Mouse (Mus musculus) midbrain, embryonic 16.5 days (tissue): ENCODE measurements around the gene Gm960. TPM values are rescaled to one million over a fixed set of nuclear protein-coding genes. Genes with fewer than 3 reads are reported as not detected.

Experiments
- ATAC-seq: fragments of 200-750 bp; cut with Nextera tagmentation; 2 replicates; pipeline ENCODE4 v1.8.0; 2017; ENCODE audit warnings: moderate TSS enrichment
- H3K27ac ChIP-seq: fragments of 300-500 bp; sonication (generic); 2 replicates; pipeline ENCODE4 v1.5.1; 2014; ENCODE audit warnings: mild to moderate bottlenecking, low read length, mixed read lengths
- H3K27me3 ChIP-seq: fragments of 300-500 bp; sonication (generic); 2 replicates; pipeline ENCODE4 v1.6.1; 2014; ENCODE audit warnings: low read depth, low read length, mixed read lengths; ENCODE audit not compliant: control insufficient read depth, insufficient read depth
- H3K36me3 ChIP-seq: fragments of 300-500 bp; sonication (generic); 2 replicates; pipeline ENCODE4 v1.6.1; 2014; ENCODE audit warnings: mild to moderate bottlenecking, low read length, moderate library complexity, mixed read lengths; ENCODE audit not compliant: control insufficient read depth, insufficient read depth
- H3K4me1 ChIP-seq: fragments of 300-500 bp; sonication (generic); 2 replicates; pipeline ENCODE4 v1.6.1; 2014; ENCODE audit warnings: mild to moderate bottlenecking, low read length, mixed read lengths; ENCODE audit not compliant: control insufficient read depth, insufficient read depth
- H3K4me2 ChIP-seq: fragments of 300-500 bp; sonication (generic); 2 replicates; pipeline ENCODE4 v1.6.1; 2014; ENCODE audit warnings: mild to moderate bottlenecking, low read length, mixed read lengths
- H3K4me3 ChIP-seq: fragments of 300-500 bp; sonication (generic); 2 replicates; pipeline ENCODE4 v1.5.1; 2014; ENCODE audit warnings: low read depth, mild to moderate bottlenecking, low read length, moderate library complexity, mixed read lengths
- H3K9ac ChIP-seq: fragments of 300-500 bp; sonication (generic); 2 replicates; pipeline ENCODE4 v1.6.1; 2014; ENCODE audit warnings: low read depth, low read length, mixed read lengths
- H3K9me3 ChIP-seq: fragments of 300-500 bp; sonication (generic); replicated peaks from 2 replicates; pipeline ENCODE4 v1.6.1; 2014; ENCODE audit warnings: mild to moderate bottlenecking, low read length, mixed read lengths; ENCODE audit not compliant: control insufficient read depth, poor library complexity, severe bottlenecking
- WGBS: fragments of 180-500 bp; shearing (Covaris S2); extraction: QIAGEN DNeasy Blood & Tissue Kit; methylation state at CpG from one replicate; pipeline ENCODE4 v1.1.7; 2014; 5-methylcytosine and 5-hydroxymethylcytosine counted together
- polyA plus RNA-seq: library from polyadenylated mRNA; unstranded; fragments of >200 nt; fragmentation: Nextera tagmentation; extraction: Ambion mirVana; gene quantifications from 2 replicates; pipeline ENCODE4 v1.2.1, GENCODE M21; 2015

Gm960 gene
- polyA plus RNA-seq, 1 experiment from 2014 or later, result 6.6 TPM

- H3K36me3 ChIP-seq, result no peaks in the 10 kb centered on the region
- H3K4me3 ChIP-seq, result no peak overlapping the region
- no peak overlapping the region for H3K9ac ChIP-seq
- H3K4me2 ChIP-seq, result no peak overlapping the region
- 75% methylated on average over 8 of the region's 8 CpGs for whole genome bisulfite sequencing
- no peak overlapping the region for H3K27ac ChIP-seq
- H3K9me3 ChIP-seq, result no peaks in the 10 kb centered on the region
- H3K4me1 ChIP-seq, result peaks cover 13% of the 10 kb centered on the region
- no peak for ATAC-seq
- H3K27me3 ChIP-seq, result peaks cover 8% of the 10 kb centered on the region; the same call in 1 of the 2 replicates
Measured at GRCm38 (mm10) chr19:4700656-4701055, 2.2 kb upstream of the Gm960 start.

GRCm38 (mm10) chr19:4699821-4700220 lies 1.4 kb upstream of the Gm960 start:
- Histone ChIP-seq H3K4me2 (no peak overlapping the region), H3K4me3 (no peak overlapping the region), H3K27me3 (peaks cover 8% of the 10 kb centered on the region; the same call in 1 of the 2 replicates), H3K27ac (no peak overlapping the region), H3K9ac (no peak overlapping the region), H3K4me1 (peaks cover 13% of the 10 kb centered on the region), H3K9me3 (no peaks in the 10 kb centered on the region), H3K36me3 (no peaks in the 10 kb centered on the region)
- no peak for ATAC-seq
- 85% methylated on average over 5 of the region's 5 CpGs for WGBS

- H3K9ac ChIP-seq, result peak overlapping the region; percentile 89
- WGBS, result 30% methylated on average over 8 of the region's 8 CpGs
- H3K4me3 ChIP-seq, result peak overlapping the region; percentile 73; the same call in 1 of the 2 replicates
- H3K36me3 ChIP-seq, result no peaks in the 10 kb centered on the region
- H3K27ac ChIP-seq, result peak overlapping the region; percentile 87; the same call in 1 of the 2 replicates
- peaks cover 13% of the 10 kb centered on the region for H3K4me1 ChIP-seq
- peak overlapping the region; percentile 63 for H3K4me2 ChIP-seq
- H3K9me3 ChIP-seq, result no peaks in the 10 kb centered on the region
- ATAC-seq, result no peak; the same call in 1 of the 2 replicates
- peaks cover 12% of the 10 kb centered on the region for H3K27me3 ChIP-seq
Measured at GRCm38 (mm10) chr19:4698856-4699255, 388 bp upstream of the Gm960 start.

GRCm38 (mm10) chr19:4697721-4698120 lies 747 bp downstream of the Gm960 start:
- peak overlapping the region; percentile 73 for H3K4me3 ChIP-seq
- no peaks in the 10 kb centered on the region for H3K36me3 ChIP-seq
- peak overlapping the region; percentile 63 for H3K4me2 ChIP-seq
- peaks cover 13% of the 10 kb centered on the region for H3K4me1 ChIP-seq
- H3K9me3 ChIP-seq, result no peaks in the 10 kb centered on the region
- 69% methylated on average over 9 of the region's 9 CpGs for WGBS
- peak overlapping the region; percentile 87 for H3K27ac ChIP-seq
- H3K27me3 ChIP-seq, result peaks cover 12% of the 10 kb centered on the region
- ATAC-seq, result peak; percentile 32; the same call in 1 of the 2 replicates
- H3K9ac ChIP-seq, result peak overlapping the region; percentile 89

GRCm38 (mm10) chr19:4697121-4697520 lies 1.3 kb downstream of the Gm960 start:
- peaks cover 12% of the 10 kb centered on the region for H3K27me3 ChIP-seq
- H3K27ac ChIP-seq, result no peak overlapping the region
- H3K9ac ChIP-seq, result no peak overlapping the region
- WGBS, result 87% methylated on average over 3 of the region's 3 CpGs
- H3K4me3 ChIP-seq, result no peak overlapping the region
- no peaks in the 10 kb centered on the region for H3K9me3 ChIP-seq
- H3K4me1 ChIP-seq, result peaks cover 13% of the 10 kb centered on the region
- no peak for ATAC-seq
- H3K4me2 ChIP-seq, result no peak overlapping the region
- no peaks in the 10 kb centered on the region for H3K36me3 ChIP-seq

- no peak overlapping the region for H3K4me2 ChIP-seq
- WGBS, result 72% methylated on average over 3 of the region's 3 CpGs
- ATAC-seq, result no peak
Measured at GRCm38 (mm10) chr19:4694346-4694745, 4.1 kb downstream of the Gm960 start.

GRCm38 (mm10) chr19:4672401-4672800 lies 26.1 kb downstream of the Gm960 start:
- H3K27me3 ChIP-seq, result no peaks in the 10 kb centered on the region
- H3K36me3 ChIP-seq, result no peaks in the 10 kb centered on the region
- WGBS, result 39% methylated on average over 6 of the region's 6 CpGs
- H3K4me1 ChIP-seq, result no peaks in the 10 kb centered on the region
- no peak for ATAC-seq
- H3K4me3 ChIP-seq, result no peak overlapping the region
- no peaks in the 10 kb centered on the region for H3K9me3 ChIP-seq
- H3K27ac ChIP-seq, result no peak overlapping the region
- H3K4me2 ChIP-seq, result no peak overlapping the region
- H3K9ac ChIP-seq, result no peak overlapping the region

More at GRCm38 (mm10) chr19:4694346-4694745, 4.1 kb downstream of the Gm960 start:
- Histone ChIP-seq H3K36me3 (no peaks in the 10 kb centered on the region), H3K9ac (no peak overlapping the region), H3K27ac (no peak overlapping the region), H3K4me3 (no peak overlapping the region), H3K4me1 (peaks cover 13% of the 10 kb centered on the region), H3K27me3 (peaks cover 9% of the 10 kb centered on the region), H3K9me3 (no peaks in the 10 kb centered on the region)

GRCm38 (mm10) chr19:4670776-4671175 lies 27.7 kb downstream of the Gm960 start:
- Histone ChIP-seq H3K4me2 (no peak overlapping the region), H3K36me3 (no peaks in the 10 kb centered on the region), H3K4me1 (no peaks in the 10 kb centered on the region), H3K27me3 (no peaks in the 10 kb centered on the region), H3K9me3 (no peaks in the 10 kb centered on the region), H3K4me3 (no peak overlapping the region), H3K27ac (no peak overlapping the region), H3K9ac (no peak overlapping the region)
- WGBS, result 93% methylated on average over 4 of the region's 4 CpGs
- ATAC-seq, result no peak

GRCm38 (mm10) chr19:4666815-4667214 lies 31.7 kb downstream of the Gm960 start:
- H3K4me1 ChIP-seq, result no peaks in the 10 kb centered on the region
- H3K27me3 ChIP-seq, result no peaks in the 10 kb centered on the region
- H3K27ac ChIP-seq, result no peak overlapping the region
- ATAC-seq, result no peak
- H3K4me2 ChIP-seq, result no peak overlapping the region
- H3K9ac ChIP-seq, result no peak overlapping the region
- no peak overlapping the region for H3K4me3 ChIP-seq
- H3K36me3 ChIP-seq, result no peaks in the 10 kb centered on the region
- no peaks in the 10 kb centered on the region for H3K9me3 ChIP-seq
